11 mouse cellular contexts compared by ENCODE assay signal in genomic region chr3:87117632-87118031, GRCm38 (mm10). TPM values are rescaled to one million over a fixed set of nuclear protein-coding genes. Genes with fewer than 3 reads are reported as not detected.
DNase-seq lines count a peak whose midpoint lies in the region; ATAC-seq and TF ChIP-seq lines count a peak whose summit lies in the region.
"Had no signal": no experiment of that assay in that cellular context is flagged by ENCODE, and none has a peak within 500 bp of the region (broad histone marks: within the 10 kb centered on the region; RNA-seq: fewer than 3 reads in every experiment).

No protein-coding gene starts in this region.

- H3K9me3 ChIP-seq in intestine, embryonic 14.5 days (ENCODE audit: control insufficient read depth, low read length) = no peaks in the 10 kb centered on the region
- H3K9me3 ChIP-seq in intestine, postnatal 0 days (ENCODE audit: control insufficient read depth) = no peaks in the 10 kb centered on the region
- H3K9me3 ChIP-seq in heart, embryonic 12.5 days (replicated peaks) = no peaks in the 10 kb centered on the region
- no peaks in the 10 kb centered on the region for H3K9me3 ChIP-seq in heart, embryonic 16.5 days (replicated peaks; ENCODE audit: control insufficient read depth, low read length)
- H3K9me3 ChIP-seq: liver, embryonic 15.5 days had no signal

- peaks cover 4% of the 10 kb centered on the region; the same call in 1 of the 2 replicates for H3K36me3 ChIP-seq in intestine, embryonic 14.5 days (ENCODE audit: control insufficient read depth, insufficient read depth, low read length)
- H3K36me3 ChIP-seq in intestine, postnatal 0 days (ENCODE audit: control insufficient read depth, insufficient read depth) = no peaks in the 10 kb centered on the region
- H3K36me3 ChIP-seq in heart, embryonic 12.5 days = peaks cover 14% of the 10 kb centered on the region
- no peaks in the 10 kb centered on the region for H3K36me3 ChIP-seq in heart, embryonic 16.5 days (ENCODE audit: control insufficient read depth, insufficient read depth)
- H3K36me3 ChIP-seq: liver, embryonic 15.5 days had no signal

- no peak for DNase-seq in intestine, embryonic 14.5 days (ENCODE audit: low spot score)
- peak; percentile 27 for DNase-seq in lung, postnatal 36 days
- DNase-seq in cerebellum, adult 11 months = no peak
- DNase-seq in yolk sac, embryonic 10.5 days (ENCODE audit: low spot score) = no peak
- DNase-seq: adrenal gland, postnatal 10 days; spleen, adult 18-20 months; thymus, adult 18-20 months had no signal

- H3K4me1 ChIP-seq in intestine, embryonic 14.5 days (replicated peaks; ENCODE audit: control insufficient read depth, insufficient read depth, low read length) = peaks cover 38% of the 10 kb centered on the region
- no peaks in the 10 kb centered on the region for H3K4me1 ChIP-seq in intestine, postnatal 0 days (replicated peaks; ENCODE audit: control insufficient read depth, insufficient read depth, low read length)
- peaks cover 63% of the 10 kb centered on the region for H3K4me1 ChIP-seq in heart, embryonic 12.5 days (replicated peaks)
- peaks cover 32% of the 10 kb centered on the region for H3K4me1 ChIP-seq in heart, embryonic 16.5 days (ENCODE audit: control insufficient read depth, insufficient read depth, low read length)
- H3K4me1 ChIP-seq: liver, embryonic 15.5 days had no signal

- no peak overlapping the region for H3K4me3 ChIP-seq in intestine, embryonic 14.5 days (ENCODE audit: low read depth, low read length)
- H3K4me3 ChIP-seq in intestine, postnatal 0 days (ENCODE audit: low read depth, low read length) = no peak overlapping the region
- H3K4me3 ChIP-seq in heart, embryonic 12.5 days = no peak overlapping the region
- no peak overlapping the region for H3K4me3 ChIP-seq in heart, embryonic 16.5 days (ENCODE audit: low read length)
- H3K4me3 ChIP-seq: liver, embryonic 15.5 days had no signal

- H3K27ac ChIP-seq in intestine, embryonic 14.5 days (ENCODE audit: low read depth) = peak overlapping the region; percentile 80
- H3K27ac ChIP-seq in intestine, postnatal 0 days (ENCODE audit: low read depth, low read length) = no peak overlapping the region
- peak overlapping the region; percentile 19; the same call in 1 of the 2 replicates for H3K27ac ChIP-seq in heart, embryonic 12.5 days (ENCODE audit: poor library complexity, severe bottlenecking)
- no peak overlapping the region for H3K27ac ChIP-seq in heart, embryonic 16.5 days (ENCODE audit: low read length)
- H3K27ac ChIP-seq: liver, embryonic 15.5 days had no signal

- no peak overlapping the region for H3K9ac ChIP-seq in intestine, embryonic 14.5 days (ENCODE audit: low read length)
- H3K9ac ChIP-seq in intestine, postnatal 0 days (ENCODE audit: low read depth, low read length) = no peak overlapping the region
- no peak overlapping the region for H3K9ac ChIP-seq in heart, embryonic 12.5 days
- H3K9ac ChIP-seq in heart, embryonic 16.5 days (ENCODE audit: low read length) = no peak overlapping the region
- H3K9ac ChIP-seq: liver, embryonic 15.5 days had no signal

- no peak for TF ChIP-seq CTCF in intestine, postnatal 0 days (IDR thresholded peaks at IDR 0.05; ENCODE audit: low read depth)

- ATAC-seq in intestine, embryonic 14.5 days (replicated peaks; ENCODE audit: low FRiP score, low TSS enrichment, low read depth) = 0 out of 2 replicates have a peak, but pooled peaks have one; percentile 55
- no peak for ATAC-seq in intestine, postnatal 0 days
- 0 out of 2 replicates have a peak, but pooled peaks have one; percentile 46 for ATAC-seq in heart, embryonic 12.5 days (ENCODE audit: insufficient number of reproducible peaks, low FRiP score)
- 0 out of 2 replicates have a peak, but pooled peaks have one; percentile 44 for ATAC-seq in heart, embryonic 16.5 days (replicated peaks; ENCODE audit: extremely low read depth, insufficient read depth, low FRiP score)

- H3K27me3 ChIP-seq in intestine, embryonic 14.5 days (replicated peaks; ENCODE audit: control insufficient read depth, insufficient read depth, low read length) = no peaks in the 10 kb centered on the region
- H3K27me3 ChIP-seq in intestine, postnatal 0 days (replicated peaks; ENCODE audit: control insufficient read depth, insufficient read depth, low read length) = no peaks in the 10 kb centered on the region
- H3K27me3 ChIP-seq in heart, embryonic 12.5 days (replicated peaks) = no peaks in the 10 kb centered on the region
- H3K27me3 ChIP-seq in heart, embryonic 16.5 days (ENCODE audit: control insufficient read depth, insufficient read depth, low read length) = no peaks in the 10 kb centered on the region
- H3K27me3 ChIP-seq: liver, embryonic 15.5 days had no signal

- H3K4me2 ChIP-seq in intestine, embryonic 14.5 days (ENCODE audit: low read length) = 0 out of 2 replicates have a peak overlapping the region, but pooled peaks have one; percentile 9
- no peak overlapping the region for H3K4me2 ChIP-seq in intestine, postnatal 0 days (replicated peaks; ENCODE audit: low read depth)
- no peak overlapping the region for H3K4me2 ChIP-seq in heart, embryonic 12.5 days
- no peak overlapping the region for H3K4me2 ChIP-seq in heart, embryonic 16.5 days (ENCODE audit: low read depth, low read length)
- H3K4me2 ChIP-seq: liver, embryonic 15.5 days had no signal

- WGBS in intestine, embryonic 14.5 days = 43% methylated on average over 12 of the region's 12 CpGs
- WGBS in intestine, postnatal 0 days = 73% methylated on average over 12 of the region's 12 CpGs
- WGBS in heart, embryonic 12.5 days = 28% methylated on average over 12 of the region's 12 CpGs
- WGBS in heart, embryonic 16.5 days = 46% methylated on average over 12 of the region's 12 CpGs

RNA-seq across cellular contexts. Expression of gene Kirrel, which starts 56.9 kb away (rescaled TPM):
- 10.1 and 10.8 TPM in 2 replicates for polyA plus RNA-seq in intestine, embryonic 14.5 days (2014; fragmentation: Nextera tagmentation; extraction: Ambion mirVana)
- polyA plus RNA-seq in intestine, postnatal 0 days (2015; fragmentation: Nextera tagmentation; extraction: Ambion mirVana) = 3.8 and 4.4 TPM in 2 replicates
- polyA plus RNA-seq in heart, embryonic 12.5 days (2016; fragmentation: Nextera tagmentation; extraction: Ambion mirVana) = 19.6 and 20.1 TPM in 2 replicates
- 7.6 and 10.2 TPM in 2 replicates for polyA plus RNA-seq in heart, embryonic 16.5 days (2015; fragmentation: Nextera tagmentation; extraction: Ambion mirVana)

Comparison
In these comparisons a context has a peak if more than half of its experiments do, and no peak if none do; other contexts are left out.
1. H3K27ac ChIP-seq: peak in intestine, embryonic 14.5 days (single experiment) and heart, embryonic 12.5 days (single experiment); none in intestine, postnatal 0 days (single experiment) and heart, embryonic 16.5 days (single experiment).